Mouse (Mus musculus) stomach, postnatal 0 days (tissue): ENCODE data around the gene Ptpn23.

ENCODE experiments used
- CTCF ChIP-seq: IDR thresholded peaks from 2 replicates; pipeline ENCODE4 v1.5.1; 2016; ENCODE audit warnings: antibody characterized with exemption, low read depth, mild to moderate bottlenecking, moderate library complexity
- EP300 ChIP-seq: optimal IDR thresholded peaks from 2 replicates; pipeline ENCODE3; 2016; ENCODE audit warnings: antibody characterized with exemption

GRCm38 (mm10) chr9:110433045-110433444 lies 25.0 kb upstream of the Ptpn23 start:
- TF ChIP-seq CTCF (no peak), EP300 (no peak)
